Mouse (Mus musculus) right cerebral cortex, postnatal 14 days (tissue): ENCODE results near the gene Fam222b.
"Not testable (repeated sequence)": the region's sequence is repeated elsewhere in the genome, so short reads cannot be mapped to it uniquely, and the experiment has no call there.

Source experiments
- DNase-seq: peaks from one replicate; pipeline ENCODE4 v3.0.0; 2022

The Fam222b gene

DNA sequence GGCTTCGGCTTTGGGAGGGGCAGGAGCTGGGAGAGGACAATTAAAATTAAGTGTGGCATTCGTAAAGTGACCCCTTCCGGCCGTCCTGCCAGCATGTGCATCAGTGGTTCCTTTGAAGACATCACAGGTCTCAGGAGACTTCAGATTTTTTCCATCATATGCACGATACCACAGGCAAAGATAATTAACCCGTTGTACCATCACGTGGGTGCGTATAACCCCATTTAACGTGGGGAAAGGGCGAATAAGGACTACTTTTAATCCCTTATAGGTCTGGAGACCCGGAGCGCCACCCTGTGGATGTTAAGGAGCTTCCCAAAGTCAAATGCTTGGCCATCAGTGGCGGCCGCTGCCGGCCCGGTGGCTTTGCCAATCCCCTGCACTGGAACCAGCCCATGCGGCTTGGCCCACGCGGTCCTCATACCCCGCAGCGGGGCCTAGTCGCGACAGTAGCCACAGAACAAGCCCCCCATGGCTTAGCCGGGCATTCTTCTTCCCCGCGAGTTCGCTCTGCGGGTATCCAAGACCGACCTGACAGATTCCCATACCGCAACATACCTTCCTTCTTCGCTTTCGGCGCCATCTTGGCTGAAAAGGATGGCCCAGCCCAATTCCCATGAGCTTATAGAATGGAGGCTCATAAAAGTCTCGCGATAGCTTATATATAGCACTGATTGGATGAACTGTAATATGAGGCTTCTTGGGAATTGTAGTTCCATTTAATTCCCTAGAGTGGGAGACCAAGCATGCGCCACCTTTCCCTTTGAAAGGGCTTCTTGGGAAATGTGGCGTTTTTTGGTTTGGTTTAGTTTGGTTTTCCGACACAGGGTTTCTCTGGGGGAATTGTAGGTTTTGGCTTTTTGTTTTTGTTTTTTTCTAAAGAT lies 88.7 kb downstream of the Fam222b start, which contains the start of gene Rpl23a:
TSS of gene Rpl23a (minus strand) at position 624 of the 884 bp plus-strand sequence.
- DNase-seq, result peak; percentile 75

DNA sequence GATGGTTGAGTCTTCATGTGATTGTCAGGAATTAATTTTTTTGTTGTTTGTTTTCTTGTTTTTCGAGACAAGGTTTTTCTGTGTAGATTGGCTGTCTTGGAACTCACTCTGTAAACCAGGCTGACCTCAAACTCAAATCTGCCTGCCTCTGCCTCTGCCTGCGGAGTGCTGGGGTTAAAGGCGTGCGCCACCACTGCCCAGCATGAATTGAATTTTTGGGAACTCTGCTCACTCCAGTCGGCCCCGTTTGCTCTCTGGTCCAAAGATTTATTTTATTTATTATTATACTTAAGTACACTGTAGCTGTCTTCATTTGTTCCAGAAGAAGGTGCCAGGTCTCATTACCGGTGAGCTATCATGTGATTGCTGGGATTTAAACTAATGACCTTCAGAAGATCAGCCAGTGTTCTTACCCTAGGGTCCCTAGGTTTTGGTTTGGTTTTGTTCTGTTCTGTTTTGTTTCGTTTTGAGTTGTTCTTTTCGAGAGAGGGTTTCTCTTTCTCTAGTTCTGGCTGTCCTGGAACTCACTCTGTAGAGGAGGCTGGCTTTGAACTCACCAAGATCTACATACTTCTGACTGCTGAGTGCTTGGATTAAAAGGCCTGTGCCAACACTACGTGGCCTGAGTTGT lies 89.5 kb downstream of the Fam222b start:
- DNase-seq, result no peak

DNA sequence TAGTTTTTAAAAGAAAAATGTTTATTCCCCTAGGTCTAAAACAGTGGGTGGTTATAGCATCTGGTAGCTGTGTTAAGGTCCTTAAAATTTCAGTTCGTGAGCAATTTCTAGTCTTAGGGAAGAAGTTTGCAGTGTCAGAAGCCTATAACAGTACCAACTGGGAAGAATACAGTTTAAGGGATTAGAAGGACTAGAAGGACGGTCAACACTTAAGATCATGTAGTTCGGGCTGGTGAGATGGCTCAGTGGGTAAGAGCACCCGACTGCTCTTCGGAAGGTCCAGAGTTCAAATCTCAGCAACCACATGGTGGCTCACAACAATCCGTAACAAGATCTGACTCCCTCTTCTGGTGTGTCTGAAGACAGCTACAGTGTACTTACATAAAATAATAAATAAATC lies 90.2 kb downstream of the Fam222b start:
- DNase-seq, result not testable (repeated sequence)

DNA sequence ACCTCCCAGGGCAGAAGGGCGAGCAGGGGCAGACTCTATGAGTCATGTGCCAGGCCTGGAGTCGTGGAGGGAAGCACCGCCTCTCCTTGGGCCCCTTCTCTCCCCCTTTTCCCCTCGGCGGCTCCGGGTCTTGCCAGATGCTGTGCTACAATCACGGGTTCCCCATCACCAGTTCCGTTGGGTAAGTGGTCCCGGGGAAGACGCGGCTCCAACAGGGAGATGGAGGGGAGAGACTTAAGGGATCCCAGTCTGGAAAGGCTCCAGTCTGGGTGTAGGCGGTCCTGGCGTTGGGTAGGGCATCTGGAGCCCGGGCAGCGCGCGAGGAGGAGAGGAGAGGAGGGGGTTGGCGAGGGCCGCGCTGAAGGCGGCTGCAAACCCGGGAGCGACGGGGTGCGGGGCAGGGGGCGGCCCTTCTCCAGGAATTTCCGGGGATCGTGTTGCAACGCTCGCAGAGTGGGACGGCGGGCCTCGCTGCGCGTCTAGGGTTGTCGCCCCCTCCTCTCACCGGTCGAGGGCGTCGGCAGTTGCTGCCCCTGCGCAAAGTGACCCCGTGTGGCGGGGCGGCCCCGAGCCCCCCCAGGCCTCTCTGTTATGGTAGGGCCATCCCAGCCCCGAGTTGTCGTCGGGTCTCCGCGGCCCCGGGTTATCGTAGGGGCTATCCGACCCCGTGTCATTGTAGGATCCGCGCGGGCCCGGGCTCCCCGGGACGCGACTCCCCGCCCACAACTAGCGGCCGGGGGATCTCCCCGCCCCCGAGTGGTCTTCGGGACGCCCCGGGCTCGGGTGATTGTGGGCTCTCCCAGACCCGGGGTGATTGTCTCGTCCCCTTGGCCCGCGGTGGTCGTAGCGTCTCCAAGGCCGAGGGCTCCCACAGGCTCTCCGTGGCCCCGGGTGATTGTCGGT lies 94.1 kb downstream of the Fam222b start, which contains the start of gene Rab34:
TSS of gene Rab34 (plus strand) at position 100 of the 903 bp plus-strand sequence.
- DNase-seq, result peak; percentile 79

DNA sequence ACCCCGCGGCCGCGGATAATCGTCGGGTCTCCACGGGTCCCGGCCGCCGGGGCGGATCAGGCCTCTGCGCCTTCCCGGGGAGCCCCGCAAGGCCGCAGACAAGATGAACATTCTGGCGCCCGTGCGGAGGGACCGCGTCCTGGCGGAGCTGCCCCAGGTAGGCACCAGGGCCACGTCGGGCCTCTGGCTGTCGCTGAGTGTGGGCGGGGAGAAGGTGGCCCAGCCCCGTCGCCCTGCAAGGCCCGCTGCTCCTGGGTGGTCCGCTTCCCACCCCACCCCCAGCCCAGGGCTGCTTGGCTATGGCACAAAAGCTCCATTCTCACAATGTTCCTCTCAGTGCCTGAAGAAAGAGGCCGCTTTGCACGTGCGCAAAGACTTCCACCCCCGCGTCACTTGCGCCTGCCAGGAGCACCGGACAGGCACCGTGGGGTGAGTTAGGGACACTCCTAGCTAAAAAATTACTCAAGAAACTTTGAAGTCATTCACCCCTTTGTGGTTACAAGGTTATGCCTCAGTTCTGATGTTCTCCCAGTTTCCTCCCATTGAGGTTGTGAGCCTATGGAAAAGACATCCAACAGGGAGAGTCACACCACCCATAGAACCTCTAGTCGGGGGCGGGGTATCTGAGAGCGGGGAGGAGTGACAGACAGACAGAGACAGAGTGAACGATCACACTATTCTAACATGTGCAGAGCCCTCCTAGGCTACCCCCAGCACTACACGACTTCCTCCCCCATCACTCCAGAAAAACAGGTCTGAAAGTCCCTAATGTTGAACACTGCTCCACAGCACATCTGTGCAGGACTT lies 95.0 kb downstream of the Fam222b start:
- peak; percentile 75 for DNase-seq

DNA sequence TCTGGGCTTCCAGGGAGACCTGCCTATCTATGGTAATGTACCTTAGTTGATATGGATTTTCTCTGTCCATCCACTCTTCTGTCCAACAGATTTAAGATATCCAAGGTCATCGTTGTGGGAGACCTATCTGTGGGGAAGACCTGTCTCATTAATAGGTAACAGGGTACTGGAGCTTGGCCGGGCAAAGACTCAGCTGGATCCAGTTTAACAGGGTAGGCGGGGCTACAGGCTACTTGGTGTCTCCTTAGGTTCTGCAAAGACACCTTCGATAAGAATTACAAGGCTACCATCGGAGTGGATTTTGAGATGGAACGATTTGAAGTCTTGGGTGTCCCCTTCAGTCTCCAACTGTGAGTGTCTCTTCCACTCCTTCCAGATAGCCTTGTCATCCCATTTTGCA lies 95.6 kb downstream of the Fam222b start:
- no peak for DNase-seq

DNA sequence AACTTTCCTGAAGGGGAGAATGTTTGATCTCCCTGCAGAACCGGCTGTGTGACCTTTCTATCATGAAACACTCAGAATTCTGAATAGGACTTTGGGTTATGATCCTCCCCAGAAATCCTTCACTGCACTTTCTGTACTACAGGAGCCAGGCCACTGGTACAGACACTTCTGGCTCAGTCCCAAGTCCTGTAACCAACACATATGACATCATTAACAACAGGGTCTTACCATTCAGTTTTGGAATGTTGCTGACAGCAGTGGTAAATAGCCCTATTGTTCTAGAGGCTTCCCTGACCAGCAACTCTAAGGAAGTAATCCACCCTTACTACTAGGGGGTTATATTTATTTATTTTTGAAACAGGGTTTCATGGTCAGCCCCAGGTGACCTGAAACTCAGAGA lies 98.7 kb downstream of the Fam222b start, which contains the start of gene Proca1:
TSS of gene Proca1 (plus strand) at position 280 of the 400 bp plus-strand sequence.
- DNase-seq, result no peak

DNA sequence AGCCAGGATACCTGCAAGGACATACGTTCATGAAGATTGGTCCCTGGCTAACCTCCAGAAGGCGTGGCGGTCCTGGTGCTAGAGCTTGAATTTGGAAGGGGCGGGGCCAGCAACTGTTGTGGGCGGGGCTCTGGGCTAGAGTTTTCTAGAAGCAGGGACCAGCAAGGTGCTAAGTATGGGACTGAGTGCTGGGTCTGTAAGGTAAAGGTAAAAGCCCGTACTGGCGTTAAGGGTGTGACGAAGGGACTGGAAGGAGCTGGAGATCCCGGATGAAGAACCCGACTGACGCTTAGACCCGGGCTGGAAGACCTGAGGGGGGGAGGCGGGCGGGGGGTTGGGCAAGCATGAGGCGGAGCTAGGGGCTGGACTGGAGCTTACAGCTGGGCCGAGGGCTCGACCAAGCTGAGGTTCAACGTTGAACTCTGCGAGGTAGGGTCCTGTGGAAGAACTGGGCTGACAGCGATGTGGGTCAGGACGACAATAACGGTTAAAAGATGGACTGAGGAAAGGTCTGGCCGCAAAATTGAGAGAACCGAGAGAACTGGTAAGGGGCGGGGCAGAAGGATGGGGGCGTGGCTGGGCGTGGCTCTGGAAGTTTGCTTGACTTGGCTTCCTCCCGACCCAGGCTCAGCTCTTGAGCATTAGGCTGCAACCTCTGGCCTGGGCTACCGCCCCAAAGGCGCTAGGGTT lies 100.1 kb downstream of the Fam222b start:
- DNase-seq, result no peak

DNA sequence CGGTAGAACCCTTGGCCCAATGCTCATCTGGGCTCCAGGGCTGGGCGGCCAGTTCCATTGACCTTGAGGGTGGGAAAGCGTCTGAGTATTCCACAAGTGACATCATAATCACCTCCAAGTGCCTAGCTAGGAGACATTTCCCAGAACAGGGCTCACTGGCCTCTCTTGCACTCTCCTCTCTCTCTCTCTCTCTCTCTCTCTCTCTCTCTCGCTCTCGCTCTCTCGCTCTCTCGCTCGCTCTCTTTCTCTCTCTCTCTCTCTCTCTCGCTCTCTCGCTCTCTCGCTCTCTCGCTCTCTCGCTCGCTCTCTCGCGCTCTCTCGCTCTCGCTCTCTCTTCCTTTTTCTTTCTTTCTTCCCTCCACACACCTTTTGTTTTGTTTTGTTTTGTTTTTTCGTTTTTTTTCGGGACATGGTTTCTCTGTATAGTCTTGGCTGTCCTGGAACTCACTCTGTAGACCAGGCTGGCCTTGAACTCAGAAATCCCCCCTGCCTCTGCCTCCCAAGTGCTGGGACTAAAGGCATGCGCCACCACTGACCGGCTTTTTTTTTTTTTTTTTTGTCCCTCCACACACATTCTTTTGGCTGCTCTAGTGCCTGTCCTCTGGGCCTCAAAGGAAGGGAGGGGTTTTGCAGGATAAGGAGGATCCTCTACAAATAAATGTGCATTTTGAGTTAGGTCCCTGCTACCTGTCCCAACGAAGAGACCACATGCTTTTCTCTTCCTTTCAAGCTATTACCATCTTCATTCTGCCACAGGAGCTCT lies 100.8 kb downstream of the Fam222b start:
- no peak for DNase-seq

DNA sequence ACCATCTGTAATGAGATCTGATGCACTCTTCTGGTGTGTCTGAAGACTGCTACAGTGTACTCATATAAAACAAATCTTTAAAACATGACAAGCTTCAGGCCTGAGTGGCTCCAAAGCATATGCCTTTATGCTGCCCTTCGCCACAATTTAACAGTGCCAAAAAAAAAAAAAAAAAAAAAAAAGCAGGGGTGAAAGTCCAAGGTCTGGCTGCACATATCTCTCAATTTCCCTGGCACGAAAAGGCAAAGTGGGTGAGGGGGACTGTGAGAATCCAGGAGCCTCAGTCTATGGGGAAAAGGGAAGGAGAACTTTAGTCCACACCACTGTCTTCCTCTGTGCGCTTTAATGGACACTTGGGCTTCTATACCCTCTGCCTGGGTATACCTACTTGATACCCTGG lies 107.9 kb downstream of the Fam222b start:
- no peak for DNase-seq

DNA sequence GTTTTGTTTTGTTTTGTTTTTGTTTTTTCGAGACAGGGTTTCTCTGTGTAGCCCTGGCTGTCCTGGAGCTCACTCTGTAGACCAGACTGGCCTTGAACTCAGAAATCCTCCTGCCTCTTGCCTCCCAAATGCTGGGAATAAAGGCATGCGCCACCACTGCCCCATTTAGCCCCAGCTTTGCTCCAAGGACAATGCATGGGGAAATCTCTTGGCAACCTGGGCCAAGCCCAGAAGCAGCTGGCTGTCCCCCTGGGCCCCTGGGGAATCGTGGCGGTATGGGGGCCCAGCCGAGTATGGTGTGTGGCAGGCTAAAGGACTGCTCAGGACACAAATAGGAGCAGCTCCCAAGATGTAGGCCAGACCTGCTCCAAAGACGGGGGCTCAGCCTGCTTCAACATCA lies 109.8 kb downstream of the Fam222b start:
- no peak for DNase-seq

DNA sequence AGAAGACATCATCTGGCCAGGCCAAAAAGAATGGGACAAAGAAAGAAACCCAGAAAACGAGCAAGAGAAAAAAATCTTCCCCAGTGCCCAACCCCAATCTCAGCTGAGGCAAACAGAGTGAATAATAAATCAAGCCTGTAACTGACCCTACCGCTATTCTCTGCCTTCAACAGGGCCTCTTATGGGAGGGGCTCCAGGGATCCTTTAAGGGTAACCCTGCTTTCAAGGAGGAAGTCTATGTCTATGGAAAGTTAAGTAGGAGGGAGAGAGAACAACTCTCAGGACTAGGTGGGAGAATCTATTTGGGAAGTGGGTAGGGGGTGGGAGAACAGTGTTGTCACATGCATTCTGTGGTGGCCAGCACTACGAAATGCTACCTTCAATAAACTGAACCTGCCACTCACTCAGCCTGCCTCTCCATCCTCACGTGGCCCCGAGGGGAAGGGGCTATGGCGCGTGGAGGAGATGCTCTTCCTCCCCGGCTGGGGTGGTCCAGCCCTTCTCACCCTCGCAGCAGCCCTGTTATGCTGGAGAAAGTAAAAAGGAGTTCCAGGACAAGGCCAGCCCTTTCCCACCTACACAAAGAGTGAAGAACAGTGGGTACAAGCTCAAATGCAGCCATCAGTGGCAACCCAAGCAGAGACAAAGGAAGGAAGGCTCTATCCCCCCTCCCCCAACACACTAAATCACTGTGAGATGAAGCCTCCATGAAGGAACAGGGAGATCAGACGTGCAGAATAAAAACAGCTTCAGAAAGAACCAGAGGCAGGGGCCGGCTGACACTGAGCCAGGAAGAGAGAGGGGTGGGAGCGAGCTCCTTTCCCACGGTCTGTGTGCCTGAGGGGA lies 111.1 kb downstream of the Fam222b start:
- DNase-seq, result no peak
